9 mouse cellular contexts compared by ENCODE assay signal in genomic region chr11:57787913-57788312, GRCm38 (mm10). TPM values are rescaled to one million over a fixed set of nuclear protein-coding genes. Genes with fewer than 3 reads are reported as not detected.
DNase-seq lines count a peak whose midpoint lies in the region; ATAC-seq and TF ChIP-seq lines count a peak whose summit lies in the region.
"Had no signal": no experiment of that assay in that cellular context is flagged by ENCODE, and none has a peak within 500 bp of the region (broad histone marks: within the 10 kb centered on the region; RNA-seq: fewer than 3 reads in every experiment).

No protein-coding gene starts in this region.

- peak; percentile 89 for TF ChIP-seq CTCF in gastrocnemius, adult 2 months (IDR thresholded peaks at IDR 0.05)
- peak; percentile 71 for TF ChIP-seq CTCF in testis, adult 2 months (IDR thresholded peaks at IDR 0.05; ENCODE audit: control insufficient read depth, insufficient read depth, insufficient replicate concordance, low read depth, low read length)

- no peaks in the 10 kb centered on the region for H3K27me3 ChIP-seq in embryonic facial prominence, embryonic 11.5 days (ENCODE audit: control insufficient read depth, insufficient read depth, low read length)
- H3K27me3 ChIP-seq in testis, adult 2 months (ENCODE audit: control insufficient read depth, insufficient read depth, low read length), result no peaks in the 10 kb centered on the region

- H3K9me3 ChIP-seq in embryonic facial prominence, embryonic 11.5 days (replicated peaks; ENCODE audit: control insufficient read depth, low read length), result no peaks in the 10 kb centered on the region

- H3K36me3 ChIP-seq in embryonic facial prominence, embryonic 11.5 days (replicated peaks; ENCODE audit: control insufficient read depth, insufficient read depth, low read depth, low read length), result no peaks in the 10 kb centered on the region
- no peaks in the 10 kb centered on the region for H3K36me3 ChIP-seq in testis, adult 2 months (ENCODE audit: control insufficient read depth, insufficient read depth, low read length)

- no peak for TF ChIP-seq POLR2A in testis, adult 2 months (IDR thresholded peaks at IDR 0.05; ENCODE audit: control insufficient read depth, low read depth, low read length)

- no peak overlapping the region for H3K4me3 ChIP-seq in gastrocnemius, adult 2 months
- no peak overlapping the region for H3K4me3 ChIP-seq in embryonic facial prominence, embryonic 11.5 days (ENCODE audit: low read depth, low read length)
- H3K4me3 ChIP-seq in testis, adult 2 months (ENCODE audit: control insufficient read depth, low read depth, low read length), result no peak overlapping the region

- peak; percentile 75 for DNase-seq in gastrocnemius, adult 2 months
- DNase-seq in gastrocnemius, postnatal 36 days, result no peak
- DNase-seq in 416B (ENCODE audit: low read depth), result peak; percentile 64
- peak; percentile 39 for DNase-seq in embryonic facial prominence, embryonic 11.5 days (ENCODE audit: low spot score)
- DNase-seq in lung, adult 18-20 months, result peak; percentile 37 to 60
- no peak for DNase-seq in layer of hippocampus, adult 11-12 months (ENCODE audit: low spot score)

- intact Hi-C loops in gastrocnemius, adult 2 months (cut with DNase I), result loop anchor here (1.0 kb wide), 1 partner anchor 146 kb away; no protein-coding TSS in a partner anchor
- intact Hi-C loops in gastrocnemius, postnatal 36 days (cut with DNase I), result loop anchor here (2.0 kb wide), 1 partner anchor 147 kb away; no protein-coding TSS in a partner anchor

- no peak overlapping the region for H3K27ac ChIP-seq in gastrocnemius, adult 2 months
- H3K27ac ChIP-seq in embryonic facial prominence, embryonic 11.5 days (replicated peaks; ENCODE audit: low read depth, low read length), result no peak overlapping the region
- no peak overlapping the region for H3K27ac ChIP-seq in testis, adult 2 months (ENCODE audit: control insufficient read depth, insufficient read depth, low read depth, low read length)

- ATAC-seq in activated CD4-positive, CD25-positive, alpha-beta regulatory T cell, adult 4 months, result peak; percentile 40
- no peak for ATAC-seq in embryonic facial prominence, embryonic 11.5 days (replicated peaks; ENCODE audit: insufficient number of reproducible peaks, low FRiP score, low TSS enrichment, low read depth)

- H3K4me2 ChIP-seq in embryonic facial prominence, embryonic 11.5 days (ENCODE audit: low read depth, low read length), result no peak overlapping the region

- H3K9ac ChIP-seq in embryonic facial prominence, embryonic 11.5 days (replicated peaks; ENCODE audit: low read length), result no peak overlapping the region

- 29% methylated on average over 3 of the region's 3 CpGs for WGBS in embryonic facial prominence, embryonic 11.5 days

- H3K4me1 ChIP-seq in embryonic facial prominence, embryonic 11.5 days (ENCODE audit: control insufficient read depth, insufficient read depth, low read length), result no peaks in the 10 kb centered on the region
- H3K4me1 ChIP-seq in testis, adult 2 months (ENCODE audit: control insufficient read depth, insufficient read depth, low read length), result peaks cover 9% of the 10 kb centered on the region

RNA-seq across cellular contexts. Expression of gene Sap30l, which starts 13.5 kb away (rescaled TPM):
- 10 to 100 TPM; 46.5 to 47.6 TPM for total RNA-seq in gastrocnemius, adult 2 months (2021)
- 10 to 100 TPM; 36.8 to 37.0 TPM for total RNA-seq in gastrocnemius, postnatal 36 days (2021)
- polyA plus RNA-seq in activated CD4-positive, CD25-positive, alpha-beta regulatory T cell, adult 4 months (2017; shearing (Covaris generic)), result 1 to 10 TPM; 5.4 to 7.7 TPM
- polyA plus RNA-seq in embryonic facial prominence, embryonic 11.5 days (2014; fragmentation: Nextera tagmentation; extraction: Ambion mirVana), result 15.0 and 16.2 TPM in 2 replicates
- 3.1 and 5.5 TPM in 2 replicates for polyA plus RNA-seq in testis, adult 2 months (2012; rRNA removed)

RNA-seq across cellular contexts. Expression of gene Hand1, which starts 44.7 kb away (rescaled TPM):
- not detected for total RNA-seq in gastrocnemius, adult 2 months (2021)
- not detected for total RNA-seq in gastrocnemius, postnatal 36 days (2021)
- polyA plus RNA-seq in activated CD4-positive, CD25-positive, alpha-beta regulatory T cell, adult 4 months (2017; shearing (Covaris generic)), result not detected
- polyA plus RNA-seq in embryonic facial prominence, embryonic 11.5 days (2014; fragmentation: Nextera tagmentation; extraction: Ambion mirVana), result 8.2 and 11.9 TPM in 2 replicates
- polyA plus RNA-seq in testis, adult 2 months (2012; rRNA removed), result 0.15 and 0.38 TPM in 2 replicates
- total RNA-seq: layer of hippocampus, adult 8-10 months had no signal

Comparison
In these comparisons a context has a peak if more than half of its experiments do, and no peak if none do; other contexts are left out.
1. DNase-seq: peak in gastrocnemius, adult 2 months (single experiment), 416B (single experiment), embryonic facial prominence, embryonic 11.5 days (single experiment) and lung, adult 18-20 months (2 of 2); none in gastrocnemius, postnatal 36 days (0 of 2) and layer of hippocampus, adult 11-12 months (single experiment).